Mouse (Mus musculus) megakaryocyte, embryonic 14.5 days (primary cell): Measurements from ENCODE around the gene Dctn2.

Experiments
- FLI1 ChIP-seq: IDR thresholded peaks from 2 replicates; pipeline ENCODE4 v1.6.1; 2012; ENCODE audit warnings: low read length, inconsistent platforms, mixed read lengths
- GATA1 ChIP-seq: IDR thresholded peaks from 3 replicates; pipeline ENCODE4 v1.6.1; 2012; ENCODE audit warnings: mixed read lengths, low read length, inconsistent platforms, borderline replicate concordance

- TF ChIP-seq GATA1: no peak
- TF ChIP-seq FLI1: no peak
Observed at GRCm38 (mm10) chr10:127284724-127285500, 18.7 kb downstream of the Dctn2 start.
